Mouse (Mus musculus): ENCODE data around the gene Prr5l. TPM values are rescaled to one million over a fixed set of nuclear protein-coding genes. Genes with fewer than 3 reads are reported as not detected.
A peak's percentile ranks its signal among the peaks of the same experiment; 100 is the strongest.

Prr5l gene
- polyA plus RNA-seq, 1 experiment: 4.5 TPM

DNA sequence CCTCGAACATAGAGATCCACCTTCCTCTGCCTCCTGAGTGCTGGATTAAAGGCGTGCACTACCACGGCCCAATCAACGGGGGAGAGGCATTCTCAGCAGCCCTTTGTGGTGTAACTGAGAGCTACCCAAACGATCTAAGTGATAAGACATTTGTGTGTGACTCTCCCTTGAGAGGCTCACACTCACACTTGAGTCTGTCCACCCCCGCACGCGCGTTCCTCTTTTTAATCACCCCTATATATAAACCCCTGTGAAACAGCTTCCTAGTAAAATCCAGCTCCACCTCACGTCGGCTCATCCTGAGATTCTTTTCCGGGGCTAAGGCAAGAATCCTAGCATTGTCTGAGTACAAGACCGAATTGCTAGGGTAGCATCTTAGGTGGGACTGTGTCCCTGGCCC is 25.9 kb upstream of the Prr5l start:
- Histone ChIP-seq H3K4me3 (ENCODE audit: insufficient read depth, low read length) (no peak overlapping the region), H3K27ac (ENCODE audit: insufficient read depth, low read length) (no peak overlapping the region), H3K4me1 (ENCODE audit: control insufficient read depth, insufficient read depth, low read length) (no peaks in the 10 kb centered on the region)
- TF ChIP-seq POLR2A (IDR thresholded peaks at IDR 0.05; ENCODE audit: low read depth, low read length): no peak
- TF ChIP-seq CTCF (IDR thresholded peaks at IDR 0.05; ENCODE audit: borderline replicate concordance, insufficient read depth, low read length): no peak

DNA sequence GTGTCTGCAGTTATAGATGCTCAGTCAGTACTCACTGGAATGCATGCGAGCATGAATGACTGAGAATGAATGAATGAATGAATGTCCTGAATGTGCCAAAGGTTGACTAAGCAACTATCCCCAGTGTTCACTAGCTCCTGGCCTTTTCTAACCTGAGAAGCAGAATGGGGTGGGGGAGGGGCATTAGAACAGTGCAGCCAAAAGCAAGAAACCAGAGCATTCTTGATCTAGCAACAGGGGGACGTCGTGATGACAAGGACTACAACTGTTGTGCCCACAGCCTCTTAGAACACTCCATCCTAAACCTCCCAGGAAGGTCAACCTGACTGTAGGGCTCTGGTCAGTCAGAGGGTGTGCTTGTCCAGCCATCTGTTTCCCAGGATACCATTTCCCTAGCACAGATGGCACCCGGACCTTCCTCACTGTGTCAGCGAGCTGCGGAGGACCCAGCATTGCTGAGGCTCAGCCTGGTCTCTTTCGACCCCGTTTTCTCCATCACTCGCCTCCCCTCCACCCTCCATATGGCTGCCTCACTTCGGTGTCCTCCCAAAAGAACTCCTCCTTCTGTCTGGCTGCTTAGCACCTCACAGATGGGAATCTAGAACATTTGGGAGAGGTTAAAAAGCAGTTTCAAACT is 24.7 kb upstream of the Prr5l start:
- TF ChIP-seq CTCF (IDR thresholded peaks at IDR 0.05; ENCODE audit: borderline replicate concordance, insufficient read depth, low read length) (no peak), POLR2A (IDR thresholded peaks at IDR 0.05; ENCODE audit: low read depth, low read length) (no peak)
- no peak overlapping the region for H3K4me3 ChIP-seq (ENCODE audit: insufficient read depth, low read length)
- H3K4me1 ChIP-seq (ENCODE audit: control insufficient read depth, insufficient read depth, low read length): no peaks in the 10 kb centered on the region
- H3K27ac ChIP-seq (ENCODE audit: insufficient read depth, low read length): no peak overlapping the region

DNA sequence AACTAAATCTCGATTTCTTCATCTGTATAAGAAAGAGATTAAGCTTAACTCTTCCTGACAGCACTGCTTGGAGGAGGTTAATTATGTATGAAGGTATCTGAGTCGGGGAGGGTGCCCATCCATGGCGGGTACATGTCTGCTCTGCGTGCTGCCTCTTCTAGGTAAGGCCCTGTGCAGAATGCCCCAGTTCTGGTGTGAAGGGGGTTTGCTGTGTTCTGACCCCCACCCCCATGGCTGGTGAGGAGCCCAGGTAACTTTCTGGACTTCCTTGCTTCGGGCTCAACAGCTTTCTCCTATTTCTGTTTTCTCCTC is 23.5 kb upstream of the Prr5l start:
- no peak for TF ChIP-seq CTCF (IDR thresholded peaks at IDR 0.05; ENCODE audit: borderline replicate concordance, insufficient read depth, low read length)
- TF ChIP-seq POLR2A (IDR thresholded peaks at IDR 0.05; ENCODE audit: low read depth, low read length): no peak
- Histone ChIP-seq H3K4me3 (ENCODE audit: insufficient read depth, low read length) (no peak overlapping the region), H3K27ac (ENCODE audit: insufficient read depth, low read length) (no peak overlapping the region), H3K4me1 (ENCODE audit: control insufficient read depth, insufficient read depth, low read length) (no peaks in the 10 kb centered on the region)

DNA sequence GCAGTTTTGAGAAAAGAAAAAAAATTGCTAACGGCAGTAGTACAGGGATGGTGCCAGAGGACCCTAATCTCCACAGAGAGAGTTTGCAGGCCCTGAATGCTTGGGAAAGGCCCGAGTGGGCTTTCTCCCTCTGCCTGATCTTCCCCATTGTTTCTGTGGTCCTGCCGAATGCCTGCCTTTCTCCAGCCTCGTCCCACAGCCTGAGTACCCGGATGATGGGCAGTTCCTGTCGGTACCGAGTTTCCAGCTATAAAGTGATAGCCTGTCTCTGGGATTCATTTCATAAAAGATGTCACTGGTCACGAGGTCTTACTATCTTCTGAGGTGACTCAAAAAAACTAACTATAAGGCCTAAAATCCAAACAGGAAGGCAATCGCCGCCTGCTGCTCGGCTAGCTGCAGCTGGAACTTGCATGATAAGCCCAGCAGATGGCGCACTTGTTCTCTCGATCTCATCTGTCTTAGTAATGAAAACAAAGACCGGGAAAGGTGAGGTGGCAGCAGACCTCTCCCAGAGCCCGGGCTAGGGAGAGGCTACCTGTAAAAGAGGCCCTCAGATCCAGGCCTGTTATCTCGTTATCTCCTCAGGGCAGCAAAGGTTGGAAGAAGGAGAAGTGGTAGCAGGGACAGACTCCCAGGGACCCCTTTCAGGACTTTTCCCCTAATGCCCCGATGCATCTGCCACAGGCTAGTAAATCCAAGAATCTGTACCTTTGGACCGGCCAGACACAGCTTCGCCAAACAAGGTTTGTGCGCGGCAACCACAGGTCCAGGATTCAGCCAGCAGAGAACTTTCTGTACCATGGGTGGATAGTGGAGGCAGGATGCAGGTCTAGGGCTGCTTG is 22.9 kb upstream of the Prr5l start:
- TF ChIP-seq CTCF (IDR thresholded peaks at IDR 0.05; ENCODE audit: borderline replicate concordance, insufficient read depth, low read length) (peak; percentile 82; the same call in 1 of the 2 replicates), POLR2A (IDR thresholded peaks at IDR 0.05; ENCODE audit: low read depth, low read length) (no peak)
- Histone ChIP-seq H3K4me1 (ENCODE audit: control insufficient read depth, insufficient read depth, low read length) (no peaks in the 10 kb centered on the region), H3K4me3 (ENCODE audit: insufficient read depth, low read length) (no peak overlapping the region), H3K27ac (ENCODE audit: insufficient read depth, low read length) (no peak overlapping the region)

DNA sequence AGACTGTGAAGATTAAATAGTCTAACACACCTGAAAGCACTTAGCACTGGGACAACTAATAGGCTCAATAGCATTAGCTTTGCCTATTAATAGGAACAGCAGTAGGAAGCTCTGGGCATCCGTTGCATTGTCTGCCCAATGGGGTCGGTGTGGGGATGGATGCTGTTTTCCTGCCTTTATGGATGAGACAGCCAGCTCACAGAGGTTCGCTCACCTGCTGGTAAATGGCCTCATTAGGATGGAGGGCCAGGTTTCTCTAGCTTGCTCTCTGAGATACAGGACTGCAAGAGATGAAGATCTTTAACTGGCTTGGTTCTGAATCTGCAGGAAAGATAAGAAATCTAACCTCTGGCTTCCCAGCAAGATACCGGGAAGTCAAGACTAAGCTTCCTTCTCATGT is 19.4 kb upstream of the Prr5l start:
- H3K27ac ChIP-seq (ENCODE audit: insufficient read depth, low read length): no peak overlapping the region
- H3K4me1 ChIP-seq (ENCODE audit: control insufficient read depth, insufficient read depth, low read length): no peaks in the 10 kb centered on the region
- TF ChIP-seq CTCF (IDR thresholded peaks at IDR 0.05; ENCODE audit: borderline replicate concordance, insufficient read depth, low read length): no peak
- TF ChIP-seq POLR2A (IDR thresholded peaks at IDR 0.05; ENCODE audit: low read depth, low read length): no peak
- H3K4me3 ChIP-seq (ENCODE audit: insufficient read depth, low read length): no peak overlapping the region

DNA sequence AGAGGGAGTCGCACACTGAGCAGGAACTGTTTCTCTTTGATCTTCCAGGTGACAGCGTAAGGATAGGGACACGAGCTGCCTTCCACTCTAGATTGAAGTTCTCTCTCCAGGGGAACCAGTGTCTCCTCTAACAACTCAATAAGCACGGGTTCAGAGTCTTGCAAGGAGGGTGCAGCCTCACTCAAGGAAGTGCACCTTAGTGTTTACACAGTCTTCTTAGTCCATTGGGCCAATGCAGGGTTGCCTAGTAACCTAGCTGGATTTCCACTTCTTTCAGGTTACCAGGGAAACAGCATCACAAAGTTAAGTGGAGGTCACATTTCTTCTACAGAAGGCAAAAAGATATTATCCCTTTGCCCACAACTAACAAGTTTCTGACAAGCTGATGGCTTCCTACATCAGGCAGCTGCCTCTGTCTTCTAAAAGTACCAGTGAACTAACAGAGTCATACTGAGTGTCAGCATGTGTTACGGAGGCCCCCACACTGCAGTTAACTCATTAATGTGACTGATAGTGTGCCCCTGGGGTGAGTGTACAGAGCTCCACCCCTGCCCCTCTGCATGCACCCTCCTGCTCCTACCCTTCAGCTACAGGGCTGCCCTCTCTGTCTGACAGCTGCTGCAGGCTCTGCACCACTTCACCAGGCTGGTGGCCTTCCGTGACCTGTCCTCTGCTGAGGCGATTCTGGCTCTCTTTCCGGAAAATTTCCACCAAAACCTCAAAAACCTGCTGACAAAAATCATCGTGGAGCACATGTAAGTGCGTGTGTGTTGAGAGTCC is 13.8 kb upstream of the Prr5l start:
- Histone ChIP-seq H3K4me1 (ENCODE audit: control insufficient read depth, insufficient read depth, low read length) (no peaks in the 10 kb centered on the region), H3K4me3 (ENCODE audit: insufficient read depth, low read length) (no peak overlapping the region), H3K27ac (ENCODE audit: insufficient read depth, low read length) (no peak overlapping the region)
- TF ChIP-seq CTCF (IDR thresholded peaks at IDR 0.05; ENCODE audit: borderline replicate concordance, insufficient read depth, low read length): no peak
- no peak for TF ChIP-seq POLR2A (IDR thresholded peaks at IDR 0.05; ENCODE audit: low read depth, low read length)

DNA sequence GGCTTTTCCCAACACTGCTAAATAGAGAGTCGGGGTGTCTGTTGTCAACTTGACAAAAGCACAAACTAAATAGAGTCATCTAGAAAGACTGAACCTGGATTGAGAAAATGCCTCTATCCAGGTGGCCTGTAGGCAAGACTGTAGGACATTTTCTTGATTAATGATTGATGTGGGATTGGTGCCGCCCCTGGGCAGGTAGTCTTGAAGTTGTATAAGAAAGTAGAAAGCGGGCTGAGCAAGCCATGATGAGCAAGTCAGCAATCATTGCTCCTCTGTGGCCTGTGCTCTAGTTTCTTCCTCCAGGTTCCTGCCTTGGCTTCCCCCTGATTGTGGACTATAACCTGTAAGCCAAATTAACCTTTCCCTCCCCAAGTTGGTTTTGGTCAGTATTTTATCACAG is 11.3 kb upstream of the Prr5l start:
- H3K27ac ChIP-seq (ENCODE audit: insufficient read depth, low read length): no peak overlapping the region
- H3K4me3 ChIP-seq (ENCODE audit: insufficient read depth, low read length): no peak overlapping the region
- H3K4me1 ChIP-seq (ENCODE audit: control insufficient read depth, insufficient read depth, low read length): no peaks in the 10 kb centered on the region
- TF ChIP-seq POLR2A (IDR thresholded peaks at IDR 0.05; ENCODE audit: low read depth, low read length): no peak
- TF ChIP-seq CTCF (IDR thresholded peaks at IDR 0.05; ENCODE audit: borderline replicate concordance, insufficient read depth, low read length): no peak

DNA sequence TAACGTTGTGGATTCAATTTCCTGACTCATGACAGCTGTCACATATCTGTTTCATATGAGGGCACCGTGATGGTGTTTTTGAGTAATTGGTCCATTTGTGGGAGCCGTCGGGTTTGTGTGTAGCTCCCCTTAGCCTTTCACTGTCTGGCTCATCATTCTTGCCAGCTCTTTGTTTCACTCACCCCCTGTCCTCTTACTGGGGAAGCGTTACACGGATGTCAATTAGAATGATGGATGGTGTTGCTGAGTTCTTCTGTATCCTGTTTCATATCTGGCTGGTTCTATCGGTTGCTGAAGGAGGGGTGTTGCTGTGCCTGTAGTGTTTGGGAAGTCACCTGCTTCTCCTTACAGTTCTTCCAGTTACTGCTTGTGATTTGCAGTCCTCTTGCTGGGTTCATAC is 8.3 kb upstream of the Prr5l start:
- Histone ChIP-seq H3K27ac (ENCODE audit: insufficient read depth, low read length) (no peak overlapping the region), H3K4me3 (ENCODE audit: insufficient read depth, low read length) (no peak overlapping the region), H3K4me1 (ENCODE audit: control insufficient read depth, insufficient read depth, low read length) (peaks cover 2% of the 10 kb centered on the region; the same call in 1 of the 2 replicates)
- TF ChIP-seq POLR2A (IDR thresholded peaks at IDR 0.05; ENCODE audit: low read depth, low read length): no peak
- TF ChIP-seq CTCF (IDR thresholded peaks at IDR 0.05; ENCODE audit: borderline replicate concordance, insufficient read depth, low read length): no peak

DNA sequence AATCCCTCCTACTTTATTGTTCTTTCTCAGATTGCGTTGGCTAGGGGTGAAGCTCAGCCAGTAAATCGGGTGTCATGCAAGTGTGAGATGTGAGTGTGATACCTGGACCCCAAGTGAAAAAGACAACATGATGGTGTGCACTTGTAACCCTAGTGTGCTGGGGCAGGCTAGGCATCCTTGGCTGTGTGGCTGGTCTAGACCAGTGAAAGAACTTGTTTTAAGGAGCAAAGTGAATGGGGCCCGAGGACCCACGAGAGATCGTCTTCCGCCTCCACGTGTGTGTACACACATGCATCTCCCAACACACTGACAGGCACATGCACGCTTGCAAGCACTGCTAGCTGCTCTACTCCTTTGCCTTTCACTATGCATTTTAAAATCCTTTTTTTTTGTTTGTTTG is 6.1 kb upstream of the Prr5l start:
- no peak overlapping the region for H3K4me3 ChIP-seq (ENCODE audit: insufficient read depth, low read length)
- H3K27ac ChIP-seq (ENCODE audit: insufficient read depth, low read length): no peak overlapping the region
- TF ChIP-seq CTCF (IDR thresholded peaks at IDR 0.05; ENCODE audit: borderline replicate concordance, insufficient read depth, low read length) (no peak), POLR2A (IDR thresholded peaks at IDR 0.05; ENCODE audit: low read depth, low read length) (no peak)
- peaks cover 8% of the 10 kb centered on the region for H3K4me1 ChIP-seq (ENCODE audit: control insufficient read depth, insufficient read depth, low read length)

Data from embryonic fibroblast, embryonic 13.5 days (primary cell).